Mouse (Mus musculus): ENCODE measurements at regions not wholly inside any gene's neighbourhood (a gene's known extent, or its start where the extent isn't known, plus 50 kb on each side); places are given as distances from the start of the nearest gene placed in this dataset.

GRCm38 (mm10) chr12:12764586-12764985 is 177.1 kb downstream of the Mycn start:
- no peak for DNase-seq (ENCODE audit: low read depth)
- TF ChIP-seq POLR2A (IDR thresholded peaks at IDR 0.05; ENCODE audit: borderline replicate concordance, extremely low read depth, insufficient read depth, insufficient read length, poor library complexity, severe bottlenecking): no peak
- TF ChIP-seq CTCF (IDR thresholded peaks at IDR 0.05; ENCODE audit: borderline replicate concordance, extremely low read depth, insufficient read depth, insufficient read length): no peak

GRCm38 (mm10) chr12:12756301-12756948 is 185.3 kb downstream of the Mycn start:
- TF ChIP-seq CTCF (IDR thresholded peaks at IDR 0.05; ENCODE audit: borderline replicate concordance, extremely low read depth, insufficient read depth, insufficient read length) (no peak), POLR2A (IDR thresholded peaks at IDR 0.05; ENCODE audit: borderline replicate concordance, extremely low read depth, insufficient read depth, insufficient read length, poor library complexity, severe bottlenecking) (no peak)
- DNase-seq (ENCODE audit: low read depth): no peak

- no peak for TF ChIP-seq CTCF (IDR thresholded peaks at IDR 0.05; ENCODE audit: borderline replicate concordance, extremely low read depth, insufficient read depth, insufficient read length)
- DNase-seq (ENCODE audit: low read depth): peak; percentile 80
These were observed 187.9 kb downstream of the Mycn start for GRCm38 (mm10) chr12:12753849-12754248.

- TF ChIP-seq POLR2A (IDR thresholded peaks at IDR 0.05; ENCODE audit: borderline replicate concordance, extremely low read depth, insufficient read depth, insufficient read length, poor library complexity, severe bottlenecking): no peak
- TF ChIP-seq CTCF (IDR thresholded peaks at IDR 0.05; ENCODE audit: borderline replicate concordance, extremely low read depth, insufficient read depth, insufficient read length): no peak
These were observed 189.9 kb downstream of the Mycn start for GRCm38 (mm10) chr12:12751670-12752426.

GRCm38 (mm10) chr12:12749690-12750089 is 192.0 kb downstream of the Mycn start:
- DNase-seq (ENCODE audit: low read depth): no peak
- TF ChIP-seq CTCF (IDR thresholded peaks at IDR 0.05; ENCODE audit: borderline replicate concordance, extremely low read depth, insufficient read depth, insufficient read length) (no peak), POLR2A (IDR thresholded peaks at IDR 0.05; ENCODE audit: borderline replicate concordance, extremely low read depth, insufficient read depth, insufficient read length, poor library complexity, severe bottlenecking) (no peak)

More at GRCm38 (mm10) chr12:12751670-12752426, 189.9 kb downstream of the Mycn start:
- DNase-seq (ENCODE audit: low read depth): no peak

GRCm38 (mm10) chr12:12746852-12747454 is 194.8 kb downstream of the Mycn start:
- no peak for DNase-seq (ENCODE audit: low read depth)
- TF ChIP-seq POLR2A (IDR thresholded peaks at IDR 0.05; ENCODE audit: borderline replicate concordance, extremely low read depth, insufficient read depth, insufficient read length, poor library complexity, severe bottlenecking): no peak
- TF ChIP-seq CTCF (IDR thresholded peaks at IDR 0.05; ENCODE audit: borderline replicate concordance, extremely low read depth, insufficient read depth, insufficient read length): no peak

- TF ChIP-seq CTCF (IDR thresholded peaks at IDR 0.05; ENCODE audit: borderline replicate concordance, extremely low read depth, insufficient read depth, insufficient read length) (no peak), POLR2A (IDR thresholded peaks at IDR 0.05; ENCODE audit: borderline replicate concordance, extremely low read depth, insufficient read depth, insufficient read length, poor library complexity, severe bottlenecking) (no peak)
- DNase-seq (ENCODE audit: low read depth): no peak
These were observed 197.2 kb downstream of the Mycn start for GRCm38 (mm10) chr12:12744492-12744891.

GRCm38 (mm10) chr12:12738631-12739331 is 202.9 kb downstream of the Mycn start:
- DNase-seq (ENCODE audit: low read depth): peak; percentile 94
- TF ChIP-seq CTCF (IDR thresholded peaks at IDR 0.05; ENCODE audit: borderline replicate concordance, extremely low read depth, insufficient read depth, insufficient read length) (no peak), POLR2A (IDR thresholded peaks at IDR 0.05; ENCODE audit: borderline replicate concordance, extremely low read depth, insufficient read depth, insufficient read length, poor library complexity, severe bottlenecking) (no peak)

GRCm38 (mm10) chr12:12725797-12726196 is 215.9 kb downstream of the Mycn start:
- DNase-seq (ENCODE audit: low read depth): peak; percentile 61
- TF ChIP-seq CTCF (IDR thresholded peaks at IDR 0.05; ENCODE audit: borderline replicate concordance, extremely low read depth, insufficient read depth, insufficient read length) (no peak), POLR2A (IDR thresholded peaks at IDR 0.05; ENCODE audit: borderline replicate concordance, extremely low read depth, insufficient read depth, insufficient read length, poor library complexity, severe bottlenecking) (no peak)

GRCm38 (mm10) chr12:12725075-12725474 is 216.6 kb downstream of the Mycn start:
- DNase-seq (ENCODE audit: low read depth): peak; percentile 84
- TF ChIP-seq CTCF (IDR thresholded peaks at IDR 0.05; ENCODE audit: borderline replicate concordance, extremely low read depth, insufficient read depth, insufficient read length) (peak; percentile 22; the same call in 1 of the 2 replicates), POLR2A (IDR thresholded peaks at IDR 0.05; ENCODE audit: borderline replicate concordance, extremely low read depth, insufficient read depth, insufficient read length, poor library complexity, severe bottlenecking) (no peak)

Data from brain, embryonic 14.5 days (tissue).